Mouse (Mus musculus): ENCODE data around the gene Dlgap4. TPM values are rescaled to one million over a fixed set of nuclear protein-coding genes. Genes with fewer than 3 reads are reported as not detected.
A peak's percentile ranks its signal among the peaks of the same experiment; 100 is the strongest.

Gene Dlgap4
- total RNA-seq, 1 experiment from 2014 or later: 50.6 TPM

GRCm38 (mm10) chr2:156741998-156742397 lies 128.5 kb downstream of the Dlgap4 start:
- no peak for DNase-seq

DNA sequence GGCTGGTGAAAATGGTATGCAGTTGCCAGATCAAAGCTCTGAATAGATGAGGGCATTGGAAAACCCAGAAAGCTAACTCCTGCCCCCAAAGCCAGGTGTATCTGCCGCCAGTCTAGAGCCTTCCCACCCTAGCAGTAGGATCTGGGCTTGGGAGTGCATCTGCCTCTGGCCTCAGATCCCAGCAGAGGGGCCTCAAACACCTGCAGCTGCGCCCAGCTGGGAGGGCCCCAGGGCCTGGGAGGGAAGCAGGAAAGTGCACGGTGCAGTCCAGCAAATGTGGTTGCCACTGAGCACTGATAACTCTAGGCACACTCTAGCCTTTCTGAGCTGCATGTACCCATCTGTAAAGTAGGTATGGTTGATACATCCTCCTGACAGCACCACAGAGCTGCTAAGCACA lies 129.7 kb downstream of the Dlgap4 start:
- DNase-seq: no peak

DNA sequence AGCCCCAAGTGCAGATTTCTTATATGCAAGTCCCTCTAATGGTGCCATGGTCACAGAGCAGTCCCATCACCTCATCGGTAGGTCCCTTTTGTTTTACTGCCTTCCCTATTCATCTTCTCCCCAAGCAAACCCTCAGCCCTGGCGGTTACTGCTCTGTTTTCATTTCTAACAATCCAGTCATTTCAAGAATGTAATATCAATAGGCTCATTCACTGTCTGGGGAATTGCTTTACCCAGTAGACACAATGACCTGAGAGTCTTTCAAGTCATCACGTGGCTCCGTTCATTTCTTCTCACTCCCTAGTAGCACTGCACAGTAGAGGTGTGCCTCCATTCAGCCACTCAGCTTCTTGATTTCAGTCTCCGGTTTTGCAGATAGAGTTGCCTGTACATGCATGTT lies 130.9 kb downstream of the Dlgap4 start:
- DNase-seq: no peak

DNA sequence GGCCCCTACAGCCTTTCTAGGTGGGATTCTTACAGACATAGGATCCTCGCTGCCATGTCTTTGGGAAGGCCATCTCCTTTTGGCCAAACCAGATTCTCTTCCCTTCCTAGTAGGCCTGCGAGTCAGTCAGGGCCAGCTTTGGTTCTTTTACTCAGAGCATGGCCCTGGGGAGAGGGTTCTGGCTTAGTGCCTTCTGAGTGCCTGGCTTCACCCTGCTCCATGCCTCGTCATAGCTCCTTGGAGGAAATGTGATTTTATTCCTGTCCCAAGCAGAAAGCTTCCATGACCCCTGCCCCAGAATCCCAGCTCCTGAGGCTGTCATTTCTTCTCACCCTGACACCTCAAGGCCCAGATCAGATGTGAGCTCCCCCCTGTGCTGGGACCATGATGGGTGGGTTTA lies 133.8 kb downstream of the Dlgap4 start:
- peak; percentile 37 for DNase-seq

- DNase-seq: no peak
Measured at GRCm38 (mm10) chr2:156749687-156750086, 136.2 kb downstream of the Dlgap4 start.

DNA sequence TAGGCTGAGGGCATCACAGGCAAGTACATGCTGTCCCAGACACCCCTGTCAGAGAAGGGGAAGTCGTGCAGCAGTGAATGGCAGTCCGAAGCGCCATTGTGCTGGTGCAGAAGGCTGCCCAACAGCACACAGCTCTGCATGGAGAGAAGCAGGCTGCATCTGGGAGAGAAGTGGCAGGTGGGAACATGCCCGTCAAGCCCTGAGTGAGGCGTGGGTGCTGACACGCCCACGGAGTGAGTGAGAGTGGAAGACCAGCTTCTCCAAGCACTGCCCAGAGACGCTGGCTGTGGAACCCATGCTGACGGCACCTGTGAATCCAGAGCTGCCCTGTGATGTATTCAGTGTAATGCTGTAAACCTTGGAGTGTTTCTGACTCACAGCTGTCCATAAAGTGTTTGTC lies 143.4 kb downstream of the Dlgap4 start:
- no peak for DNase-seq

DNA sequence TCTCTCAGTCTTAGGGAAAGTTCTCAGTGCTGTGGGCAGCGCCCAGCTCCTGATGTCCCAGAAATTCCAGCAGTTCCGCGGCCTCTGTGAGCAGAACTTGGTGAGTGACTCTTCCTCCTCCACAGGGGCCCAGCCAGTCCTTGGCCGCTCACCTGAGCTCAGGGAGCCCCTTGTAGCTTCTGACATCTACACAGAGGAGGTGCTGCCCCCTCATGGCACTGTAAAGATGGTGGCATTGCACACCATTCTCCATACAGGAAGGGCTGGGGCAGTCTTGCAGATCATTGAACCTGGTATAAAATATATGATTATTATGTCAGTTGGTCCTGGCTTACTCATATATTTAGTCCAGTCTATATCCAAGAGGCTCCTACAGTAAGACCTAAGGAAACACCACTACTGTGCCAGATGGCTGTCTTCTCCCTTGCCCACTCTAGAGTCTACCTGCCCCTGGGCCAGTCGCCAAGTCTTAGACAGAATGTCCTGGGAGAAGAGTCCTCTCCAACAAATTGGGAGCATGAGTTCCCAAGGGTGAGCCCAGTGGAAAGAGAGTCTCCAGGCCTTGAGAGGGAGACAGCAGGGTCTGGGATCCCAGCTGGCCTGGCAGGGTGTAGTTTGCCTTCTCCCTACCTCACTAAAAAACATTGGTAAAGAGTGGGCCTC lies 147.5 kb downstream of the Dlgap4 start:
- no peak for DNase-seq

GRCm38 (mm10) chr2:156761521-156762278 lies 148.2 kb downstream of the Dlgap4 start:
- no peak for DNase-seq

- no peak for DNase-seq
Measured at GRCm38 (mm10) chr2:156762499-156762898, 149.0 kb downstream of the Dlgap4 start.

GRCm38 (mm10) chr2:156763101-156763500 lies 149.6 kb downstream of the Dlgap4 start:
- DNase-seq: peak; percentile 74

DNA sequence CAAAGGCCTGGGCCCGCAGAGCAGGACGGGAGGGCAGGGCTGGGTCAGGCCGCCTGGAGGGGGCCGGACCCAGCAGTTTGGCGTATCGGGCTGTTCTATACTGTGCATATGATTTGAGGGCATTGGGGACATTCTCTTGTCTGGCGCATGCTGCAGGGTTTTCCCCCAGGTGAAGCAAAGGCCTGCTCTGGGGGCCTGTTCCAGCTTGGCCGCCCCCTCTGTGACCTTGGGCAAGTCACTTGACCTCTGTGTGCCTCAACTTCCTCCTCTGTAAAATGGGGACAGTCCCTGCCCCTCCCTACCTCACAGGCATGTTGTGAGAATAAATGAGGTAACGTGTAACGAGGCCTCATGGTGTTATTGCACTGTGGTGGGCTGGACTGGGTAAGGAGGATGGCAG lies 150.5 kb downstream of the Dlgap4 start:
- no peak for DNase-seq

DNA sequence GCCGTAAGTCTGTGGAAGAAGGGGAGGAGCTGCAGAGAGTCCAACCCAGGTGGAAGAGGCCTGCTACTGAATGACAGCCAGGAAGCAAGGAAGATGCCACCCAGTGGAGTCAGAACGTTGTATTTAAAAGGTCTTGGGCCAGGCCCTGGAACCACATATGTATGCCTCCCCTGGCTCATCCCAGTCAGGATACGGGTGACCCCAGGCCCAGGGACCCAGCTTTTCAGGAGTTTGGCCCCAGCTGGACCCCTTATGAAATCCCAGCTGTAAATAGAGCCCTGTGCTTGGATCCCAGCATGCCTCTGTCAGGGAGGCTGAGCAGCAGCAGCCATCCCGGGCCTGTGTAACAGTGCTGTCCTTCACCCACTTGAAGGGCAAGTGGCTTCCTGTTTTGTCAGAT lies 151.2 kb downstream of the Dlgap4 start:
- no peak for DNase-seq

GRCm38 (mm10) chr2:156765593-156765992 lies 152.1 kb downstream of the Dlgap4 start:
- no peak for DNase-seq

DNA sequence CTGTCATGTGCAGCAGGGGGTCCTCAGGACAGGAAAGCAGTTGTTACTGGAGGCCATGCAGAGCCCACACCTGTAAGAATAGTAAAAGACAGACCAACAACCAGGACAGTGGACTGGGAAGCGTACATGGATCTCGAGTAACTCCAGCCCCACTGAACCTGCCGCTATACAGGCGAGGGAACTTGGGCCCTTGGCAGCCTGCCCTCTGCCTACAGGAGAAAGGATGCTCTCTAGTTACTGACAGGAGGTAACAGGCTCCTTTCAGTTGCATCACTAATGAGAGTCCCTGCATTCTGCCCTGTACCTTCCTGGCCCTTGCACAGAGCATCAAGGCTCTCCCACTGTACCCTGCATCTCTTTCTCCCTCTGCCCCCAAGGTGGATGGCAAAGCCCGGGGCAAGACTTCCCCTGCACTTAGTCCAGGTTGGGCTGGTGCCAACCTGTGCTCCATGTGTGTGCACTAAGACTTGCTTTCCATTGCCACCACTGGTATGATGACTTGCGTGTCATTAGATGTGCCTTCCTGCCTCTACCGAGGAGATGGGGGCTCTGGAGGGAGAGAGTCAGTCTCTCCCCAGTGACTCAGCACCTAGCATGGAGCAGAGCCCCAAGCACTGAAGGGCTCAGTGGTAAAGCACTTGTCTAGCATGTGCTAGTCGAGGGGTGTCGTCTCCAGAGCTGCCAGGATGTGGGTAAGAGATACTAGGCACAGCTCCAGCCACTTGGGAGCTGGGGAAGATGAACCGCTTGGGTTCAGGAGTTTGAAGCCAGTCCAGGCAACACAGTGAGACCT lies 152.9 kb downstream of the Dlgap4 start:
- no peak for DNase-seq

- no peak for DNase-seq
Measured at GRCm38 (mm10) chr2:156767108-156767507, 153.6 kb downstream of the Dlgap4 start.

DNA sequence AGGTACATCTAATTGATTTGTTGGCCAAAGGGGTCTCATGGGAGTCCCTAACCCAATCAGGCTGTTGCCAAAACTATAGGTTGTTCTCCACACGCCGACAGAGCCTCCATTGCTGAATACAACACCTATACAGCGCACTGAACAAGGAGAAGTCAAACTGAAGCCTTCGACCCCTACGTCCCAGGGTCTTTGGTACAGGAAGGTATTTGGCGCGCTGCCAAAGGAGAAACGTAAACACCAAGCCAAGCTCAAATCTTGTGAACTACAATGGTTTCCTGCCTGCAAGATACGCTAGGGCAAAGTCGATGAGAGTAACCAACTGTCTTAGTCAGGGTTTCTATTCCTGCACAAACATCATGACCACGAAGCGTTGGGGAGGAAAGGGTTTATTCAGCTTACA lies 155.8 kb downstream of the Dlgap4 start:
- DNase-seq: no peak

DNA sequence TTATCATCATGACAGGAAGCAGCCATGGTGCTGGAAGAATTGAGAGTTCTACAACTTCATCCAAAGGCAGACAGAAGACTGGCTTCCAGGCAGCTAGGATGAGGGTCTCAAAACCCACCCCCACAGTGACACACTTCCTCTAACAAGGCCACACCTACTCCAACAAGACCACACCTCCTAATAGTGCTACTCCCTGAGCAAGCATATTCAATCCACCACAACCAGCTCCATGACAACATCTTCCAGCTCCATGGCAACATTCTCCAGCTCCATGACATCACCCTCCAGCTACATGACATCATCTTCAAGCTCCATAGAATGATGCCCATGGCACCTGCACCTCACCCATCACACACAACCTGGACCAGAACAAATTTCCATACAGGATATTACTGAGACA lies 160.0 kb downstream of the Dlgap4 start:
- DNase-seq: no peak

GRCm38 (mm10) chr2:156774035-156774737 lies 160.7 kb downstream of the Dlgap4 start:
- DNase-seq: no peak

- peak; percentile 42 for DNase-seq
Measured at GRCm38 (mm10) chr2:156774738-156775454, 161.4 kb downstream of the Dlgap4 start, which contains the start of gene Myl9. Gene Myl9, plus strand, starts transcription at chr2:156775420.

- no peak for DNase-seq
Measured at GRCm38 (mm10) chr2:156775455-156776435, 162.2 kb downstream of the Dlgap4 start.

Measured in adrenal gland, postnatal 25 days (tissue).